Mouse (Mus musculus) gastrocnemius, adult 2 months (tissue): ENCODE measurements around the gene Irgm1. TPM values are rescaled to one million over a fixed set of nuclear protein-coding genes. Genes with fewer than 3 reads are reported as not detected.

ENCODE experiments used
- DNase-seq: peaks from one replicate; pipeline ENCODE4 v3.0.0; 2022
- H3K27ac ChIP-seq: fragments of 200-600 bp; 2 replicates; pipeline ENCODE4 v1.8.1; 2022; ENCODE audit warnings: mild to moderate bottlenecking
- H3K4me3 ChIP-seq: fragments of 200-600 bp; 2 replicates; pipeline ENCODE4 v1.8.1; 2022; ENCODE audit warnings: mild to moderate bottlenecking, moderate library complexity
- CTCF ChIP-seq: fragments of 200-600 bp; IDR thresholded peaks from 2 replicates; pipeline ENCODE4 v1.8.1; 2022; ENCODE audit warnings: antibody characterized with exemption, mild to moderate bottlenecking, moderate library complexity
- intact Hi-C: fragments of 180-260 bp; cut with DNase I; formaldehyde crosslinking; loops from one replicate; pipeline ENCODE4 v1.15.1; 2025
- total RNA-seq, 2 experiments: library from RNA; stranded (reverse); gene quantifications; 2 replicates each; pipeline ENCODE4 v1.2.3; 2021

The Irgm1 gene
- total RNA-seq, 2 experiments from 2014 or later, result 13.5 to 14.4 TPM

- Histone ChIP-seq H3K27ac (peak overlapping the region; percentile 98), H3K4me3 (peak overlapping the region; percentile 96)
- no peak for TF ChIP-seq CTCF
- intact Hi-C loops, result loop anchor here (2.0 kb wide), 1 partner anchor 14 kb away; no protein-coding TSS in a partner anchor
- no peak for DNase-seq
Observed at GRCm38 (mm10) chr11:48838879-48839680, 32.4 kb downstream of the Irgm1 start.

GRCm38 (mm10) chr11:48838181-48838797, 33.2 kb downstream of the Irgm1 start:
- no peak for TF ChIP-seq CTCF
- peak overlapping the region; percentile 98 for H3K27ac ChIP-seq
- peak overlapping the region; percentile 96 for H3K4me3 ChIP-seq
- intact Hi-C loops, result loop anchor here (2.0 kb wide), 1 partner anchor 15 kb away; no protein-coding TSS in a partner anchor
- DNase-seq, result no peak

- Histone ChIP-seq H3K4me3 (peak overlapping the region; percentile 96), H3K27ac (peak overlapping the region; percentile 98)
- peak; percentile 88 for DNase-seq
- TF ChIP-seq CTCF, result no peak
- intact Hi-C loops, result loop anchor here (2.0 kb wide), 1 partner anchor 15 kb away; no protein-coding TSS in a partner anchor
Observed at GRCm38 (mm10) chr11:48837310-48838180, 33.9 kb downstream of the Irgm1 start.

- TF ChIP-seq CTCF, result no peak
- H3K4me3 ChIP-seq, result peak overlapping the region; percentile 96
- intact Hi-C loops, result no loop called here
- peak; percentile 94 for DNase-seq
- H3K27ac ChIP-seq, result peak overlapping the region; percentile 98
Observed at GRCm38 (mm10) chr11:48836990-48837309, 34.5 kb downstream of the Irgm1 start.

- no peak for DNase-seq
- Histone ChIP-seq H3K27ac (peak overlapping the region; percentile 98), H3K4me3 (no peak overlapping the region)
- intact Hi-C loops, result no loop called here
- TF ChIP-seq CTCF, result no peak
Observed at GRCm38 (mm10) chr11:48835923-48836322, 35.6 kb downstream of the Irgm1 start.

- TF ChIP-seq CTCF, result no peak
- peak; percentile 90 for DNase-seq
- Histone ChIP-seq H3K4me3 (peak overlapping the region; percentile 81), H3K27ac (peak overlapping the region; percentile 98)
- intact Hi-C loops, result loop anchor here (1.0 to 2.0 kb wide), 2 partner anchors 15 to 22 kb away; no protein-coding TSS in a partner anchor
Observed at GRCm38 (mm10) chr11:48833731-48834639, 37.5 kb downstream of the Irgm1 start.

GRCm38 (mm10) chr11:48833078-48833730, 38.3 kb downstream of the Irgm1 start:
- intact Hi-C loops, result loop anchor here (2.0 kb wide), 1 partner anchor 14 kb away; no protein-coding TSS in a partner anchor
- peak overlapping the region; percentile 98 for H3K27ac ChIP-seq
- no peak for DNase-seq
- no peak for TF ChIP-seq CTCF
- H3K4me3 ChIP-seq, result peak overlapping the region; percentile 81

- TF ChIP-seq CTCF, result no peak
- Histone ChIP-seq H3K4me3 (no peak overlapping the region), H3K27ac (no peak overlapping the region)
- intact Hi-C loops, result no loop called here
- DNase-seq, result no peak
Observed at GRCm38 (mm10) chr11:48831273-48831672, 40.2 kb downstream of the Irgm1 start.

GRCm38 (mm10) chr11:48830279-48830678, 41.2 kb downstream of the Irgm1 start:
- TF ChIP-seq CTCF, result no peak
- intact Hi-C loops, result no loop called here
- no peak for DNase-seq
- H3K27ac ChIP-seq, result no peak overlapping the region
- no peak overlapping the region for H3K4me3 ChIP-seq

- intact Hi-C loops, result no loop called here
- TF ChIP-seq CTCF, result no peak
- DNase-seq, result no peak
- Histone ChIP-seq H3K27ac (no peak overlapping the region), H3K4me3 (no peak overlapping the region)
Observed at GRCm38 (mm10) chr11:48827926-48828325, 43.6 kb downstream of the Irgm1 start.

- no peak for TF ChIP-seq CTCF
- peak overlapping the region; percentile 70 for H3K4me3 ChIP-seq
- no peak for DNase-seq
- peak overlapping the region; percentile 77 for H3K27ac ChIP-seq
- intact Hi-C loops, result no loop called here
Observed at GRCm38 (mm10) chr11:48826752-48827096, 44.8 kb downstream of the Irgm1 start.
